Mouse (Mus musculus) intestine, postnatal 0 days (tissue): ENCODE measurements around the gene Padi4. TPM values are rescaled to one million over a fixed set of nuclear protein-coding genes. Genes with fewer than 3 reads are reported as not detected.

Experiments
- ATAC-seq: fragments of 200-750 bp; cut with Nextera tagmentation; 2 replicates; pipeline ENCODE4 v1.8.0; 2017; ENCODE audit warnings: mild to moderate bottlenecking, moderate TSS enrichment, moderate library complexity
- H3K27ac ChIP-seq: fragments of 300-500 bp; sonication (generic); 2 replicates; pipeline ENCODE4 v1.5.1; 2014; ENCODE audit warnings: mild to moderate bottlenecking, low read depth, low read length, moderate library complexity
- H3K27me3 ChIP-seq: fragments of 300-500 bp; sonication (generic); replicated peaks from 2 replicates; pipeline ENCODE4 v1.6.1; 2014; ENCODE audit warnings: low read length, mixed read lengths; ENCODE audit not compliant: control insufficient read depth, insufficient read depth
- H3K36me3 ChIP-seq: fragments of 300-500 bp; sonication (generic); 2 replicates; pipeline ENCODE4 v1.6.1; 2014; ENCODE audit warnings: mild to moderate bottlenecking, moderate library complexity; ENCODE audit not compliant: control insufficient read depth, insufficient read depth
- H3K4me1 ChIP-seq: fragments of 300-500 bp; sonication (generic); replicated peaks from 2 replicates; pipeline ENCODE4 v1.6.1; 2014; ENCODE audit warnings: antibody characterized with exemption, low read length, mixed read lengths; ENCODE audit not compliant: control insufficient read depth, insufficient read depth
- H3K4me2 ChIP-seq: fragments of 300-500 bp; sonication (generic); replicated peaks from 2 replicates; pipeline ENCODE4 v1.6.1; 2014; ENCODE audit warnings: low read depth, mild to moderate bottlenecking, moderate library complexity
- H3K4me3 ChIP-seq: fragments of 300-500 bp; sonication (generic); 2 replicates; pipeline ENCODE4 v1.5.1; 2014; ENCODE audit warnings: low read depth, low read length
- H3K9ac ChIP-seq: fragments of 300-500 bp; sonication (generic); 2 replicates; pipeline ENCODE4 v1.6.1; 2014; ENCODE audit warnings: mild to moderate bottlenecking, low read depth, low read length
- H3K9me3 ChIP-seq: fragments of 300-500 bp; sonication (generic); 2 replicates; pipeline ENCODE4 v1.6.1; 2016; ENCODE audit warnings: mixed run types; ENCODE audit not compliant: control insufficient read depth
- CTCF ChIP-seq: sonication (generic); IDR thresholded peaks from 2 replicates; pipeline ENCODE4 v1.5.1; 2016; ENCODE audit warnings: low read depth, mild to moderate bottlenecking, control low read depth, antibody characterized with exemption, moderate library complexity
- WGBS: fragments of 180-500 bp; shearing (Covaris S2); extraction: QIAGEN DNeasy Blood & Tissue Kit; methylation state at CpG from one replicate; pipeline ENCODE4 v1.1.7; 2014; 5-methylcytosine and 5-hydroxymethylcytosine counted together
- polyA plus RNA-seq: library from polyadenylated mRNA; unstranded; fragments of >200 nt; fragmentation: Nextera tagmentation; extraction: Ambion mirVana; gene quantifications from 2 replicates; pipeline ENCODE4 v1.2.1, GENCODE M21; 2015

Padi4 gene
- polyA plus RNA-seq, 1 experiment from 2014 or later, result 5.5 TPM

DNA sequence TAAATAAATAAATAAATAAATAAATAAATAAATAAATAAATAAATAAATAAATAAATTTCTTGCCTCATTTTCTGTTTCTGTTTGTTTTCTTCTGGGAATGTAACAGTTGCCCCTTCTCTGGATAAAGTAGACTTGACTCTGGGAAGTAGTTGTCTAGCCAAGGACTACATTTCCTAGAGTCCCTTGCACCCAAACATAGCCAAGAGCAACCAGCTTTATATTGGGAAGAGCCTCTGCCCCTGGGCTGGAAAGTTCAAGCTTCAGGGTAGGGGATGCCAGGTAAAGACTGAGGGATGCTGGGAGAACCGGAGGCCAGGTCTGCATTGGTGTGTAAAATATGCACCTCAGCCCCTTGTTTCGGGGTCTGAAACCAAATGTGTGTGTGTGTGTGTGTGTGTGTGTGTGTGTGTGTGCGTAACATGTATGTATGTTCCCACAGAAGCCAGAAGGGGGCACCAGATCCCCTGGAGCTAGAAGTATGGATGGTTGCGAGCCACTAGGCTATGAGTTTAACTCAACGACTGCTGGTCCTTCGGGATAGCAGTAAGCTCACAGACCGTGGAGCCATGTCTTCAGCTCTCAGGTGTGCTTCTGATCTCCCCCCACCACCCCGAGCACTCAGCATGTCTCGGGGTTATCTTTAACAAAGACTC, 10.4 kb upstream of the Padi4 start:
- Histone ChIP-seq H3K4me1 (no peaks in the 10 kb centered on the region; the same call in 1 of the 2 replicates), H3K36me3 (no peaks in the 10 kb centered on the region), H3K27ac (no peak overlapping the region), H3K9ac (no peak overlapping the region), H3K27me3 (no peaks in the 10 kb centered on the region), H3K4me2 (no peak overlapping the region), H3K9me3 (no peaks in the 10 kb centered on the region), H3K4me3 (no peak overlapping the region)
- TF ChIP-seq CTCF, result no peak
- ATAC-seq, result no peak
- 95% methylated on average over 9 of the region's 9 CpGs for WGBS

DNA sequence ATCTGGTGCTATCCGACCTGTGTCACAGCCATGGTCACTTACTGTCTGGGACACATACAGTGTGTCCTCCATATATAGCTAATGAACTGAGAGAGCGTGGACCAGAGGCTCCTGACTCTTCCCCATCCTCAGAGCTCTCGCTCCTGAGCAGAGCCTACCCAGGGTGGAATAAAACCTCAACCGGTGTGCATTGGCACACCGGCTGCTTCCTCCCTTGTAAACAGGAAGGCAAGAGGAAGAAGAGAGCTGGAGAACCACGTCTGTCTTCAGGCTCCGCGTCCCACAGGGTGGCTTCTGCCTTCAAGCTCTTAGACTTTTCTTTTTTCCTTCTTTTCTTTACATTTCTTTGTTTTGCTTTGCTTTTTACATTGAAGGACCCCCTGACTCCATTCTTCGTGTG, 8.8 kb upstream of the Padi4 start:
- Histone ChIP-seq H3K4me3 (no peak overlapping the region), H3K27me3 (no peaks in the 10 kb centered on the region), H3K36me3 (no peaks in the 10 kb centered on the region), H3K27ac (no peak overlapping the region), H3K4me1 (no peaks in the 10 kb centered on the region), H3K4me2 (no peak overlapping the region), H3K9me3 (no peaks in the 10 kb centered on the region), H3K9ac (no peak overlapping the region)
- TF ChIP-seq CTCF, result no peak
- WGBS, result 85% methylated on average over 9 of the region's 9 CpGs
- no peak for ATAC-seq

DNA sequence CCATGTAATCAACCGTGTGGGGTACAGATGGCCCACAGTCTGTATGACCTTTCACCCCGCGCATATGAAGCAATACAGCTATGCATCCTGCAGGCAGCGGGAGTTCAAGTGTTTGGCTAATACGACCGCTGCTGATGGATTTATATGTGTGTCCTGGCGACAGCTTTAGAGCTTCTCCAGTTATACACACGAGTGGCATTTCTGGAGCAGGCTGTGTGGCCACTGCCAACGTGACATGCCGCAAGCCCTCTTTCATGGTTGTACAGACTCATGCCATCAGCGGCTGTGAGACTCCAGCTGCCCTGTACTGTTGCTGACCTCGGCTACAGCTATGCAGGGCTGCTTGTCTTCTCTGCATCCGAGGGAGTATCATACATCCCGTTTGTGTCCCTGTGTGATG, 6.5 kb upstream of the Padi4 start:
- no peak for TF ChIP-seq CTCF
- Histone ChIP-seq H3K9me3 (no peaks in the 10 kb centered on the region), H3K27me3 (no peaks in the 10 kb centered on the region), H3K36me3 (no peaks in the 10 kb centered on the region), H3K4me3 (no peak overlapping the region), H3K27ac (no peak overlapping the region), H3K9ac (no peak overlapping the region), H3K4me1 (no peaks in the 10 kb centered on the region), H3K4me2 (no peak overlapping the region)
- 74% methylated on average over 14 of the region's 14 CpGs for WGBS
- ATAC-seq, result peak; percentile 25; the same call in 1 of the 2 replicates

DNA sequence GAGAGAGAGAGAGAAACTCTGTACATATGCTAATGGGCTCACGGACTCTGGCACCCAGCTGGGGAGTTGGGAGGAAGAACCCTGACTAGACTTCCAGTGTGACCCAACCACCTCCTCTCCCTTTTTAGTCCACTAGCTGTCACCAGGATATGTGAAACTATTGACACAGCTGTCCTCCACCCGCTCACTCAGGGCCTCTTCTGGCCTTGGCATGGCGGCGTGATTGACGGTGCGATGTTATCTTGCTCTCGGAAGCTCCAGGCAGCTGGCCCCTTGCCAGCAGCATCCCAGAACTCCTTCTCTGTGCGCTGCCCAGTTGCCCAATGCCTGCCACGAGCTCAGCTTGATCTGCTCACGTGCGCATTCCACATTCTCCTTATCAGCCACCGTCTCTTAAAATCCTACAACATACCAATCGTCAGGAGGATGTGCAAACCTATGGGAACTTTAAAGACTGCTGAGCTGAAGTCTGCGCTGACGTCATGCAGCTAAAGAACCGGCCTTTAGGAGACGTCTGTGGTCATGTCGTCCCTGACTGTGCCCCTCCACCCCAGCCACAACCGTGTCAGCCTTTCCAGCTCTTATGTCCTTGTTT, 5.9 kb upstream of the Padi4 start:
- Histone ChIP-seq H3K9me3 (no peaks in the 10 kb centered on the region), H3K4me3 (no peak overlapping the region), H3K4me1 (no peaks in the 10 kb centered on the region), H3K9ac (no peak overlapping the region), H3K27ac (no peak overlapping the region), H3K27me3 (no peaks in the 10 kb centered on the region), H3K4me2 (no peak overlapping the region; the same call in 1 of the 2 replicates), H3K36me3 (no peaks in the 10 kb centered on the region)
- ATAC-seq, result peak; percentile 93
- no peak for TF ChIP-seq CTCF
- WGBS, result 28% methylated on average over 19 of the region's 19 CpGs

DNA sequence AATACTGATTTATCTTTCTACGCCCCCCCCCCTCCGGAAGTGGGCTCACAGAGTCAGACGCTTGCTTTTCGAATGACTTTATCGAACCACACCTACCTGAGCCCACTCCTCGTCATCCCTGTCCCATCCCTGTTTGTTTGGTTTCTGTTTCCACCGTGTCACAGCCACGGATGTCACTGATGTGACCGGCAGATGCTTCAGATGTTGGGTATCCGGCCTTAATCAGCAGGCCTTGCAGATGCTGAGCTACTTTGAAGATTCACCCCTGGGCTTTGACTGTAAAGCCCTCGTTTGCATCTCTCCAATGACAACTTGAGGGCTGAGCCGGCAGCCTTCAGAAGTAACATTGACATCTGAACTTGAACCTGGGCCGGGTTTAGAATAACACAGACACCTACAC, 2.6 kb upstream of the Padi4 start:
- Histone ChIP-seq H3K36me3 (no peaks in the 10 kb centered on the region), H3K9ac (no peak overlapping the region), H3K4me2 (no peak overlapping the region), H3K4me3 (no peak overlapping the region), H3K4me1 (no peaks in the 10 kb centered on the region), H3K27me3 (no peaks in the 10 kb centered on the region), H3K27ac (no peak overlapping the region), H3K9me3 (no peaks in the 10 kb centered on the region)
- no peak for TF ChIP-seq CTCF
- no peak for ATAC-seq
- 71% methylated on average over 13 of the region's 13 CpGs for WGBS

DNA sequence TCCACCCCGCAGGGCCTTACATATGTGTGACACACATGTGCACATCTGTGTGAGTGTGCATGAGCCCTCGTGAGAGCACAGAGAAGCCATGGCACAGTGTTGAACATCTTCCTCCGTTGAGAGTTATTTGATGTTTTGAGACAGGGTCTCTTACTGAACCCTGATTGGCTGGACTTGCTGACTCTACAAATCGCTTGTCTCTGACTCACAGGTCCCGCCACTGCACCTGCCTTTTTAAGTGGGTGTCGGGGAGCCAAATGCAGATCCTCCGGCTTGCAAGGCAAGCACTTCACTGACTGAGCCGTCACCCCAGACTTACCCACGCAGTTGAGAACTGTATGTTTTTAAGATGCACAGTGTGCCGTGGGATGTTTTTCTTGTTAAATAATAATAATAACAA, 1.8 kb upstream of the Padi4 start:
- Histone ChIP-seq H3K4me2 (no peak overlapping the region), H3K9ac (no peak overlapping the region), H3K27ac (no peak overlapping the region), H3K36me3 (no peaks in the 10 kb centered on the region), H3K4me1 (no peaks in the 10 kb centered on the region; the same call in 1 of the 2 replicates), H3K9me3 (no peaks in the 10 kb centered on the region), H3K4me3 (no peak overlapping the region), H3K27me3 (no peaks in the 10 kb centered on the region)
- no peak for TF ChIP-seq CTCF
- no peak for ATAC-seq
- WGBS, result 86% methylated on average over 10 of the region's 10 CpGs
